Mouse (Mus musculus) midbrain, embryonic 12.5 days (tissue): ENCODE data around the gene Mybphl. TPM values are rescaled to one million over a fixed set of nuclear protein-coding genes. Genes with fewer than 3 reads are reported as not detected.

ENCODE experiments used
- ATAC-seq: fragments of 200-750 bp; cut with Nextera tagmentation; 2 replicates; pipeline ENCODE4 v1.8.0; 2017; ENCODE audit warnings: low read depth, moderate TSS enrichment, moderate library complexity; ENCODE audit not compliant: low FRiP score
- H3K27ac ChIP-seq: fragments of 300-500 bp; sonication (generic); replicated peaks from 2 replicates; pipeline ENCODE4 v1.5.1; 2016; ENCODE audit warnings: mild to moderate bottlenecking
- H3K27me3 ChIP-seq: fragments of 300-500 bp; sonication (generic); 2 replicates; pipeline ENCODE4 v1.6.1; 2016; ENCODE audit warnings: mild to moderate bottlenecking
- H3K36me3 ChIP-seq: fragments of 300-500 bp; sonication (generic); 2 replicates; pipeline ENCODE4 v1.6.1; 2016
- H3K4me1 ChIP-seq: fragments of 300-500 bp; sonication (generic); 2 replicates; pipeline ENCODE4 v1.6.1; 2016
- H3K4me2 ChIP-seq: fragments of 300-500 bp; sonication (generic); replicated peaks from 2 replicates; pipeline ENCODE4 v1.6.1; 2016; ENCODE audit warnings: mild to moderate bottlenecking, moderate library complexity
- H3K4me3 ChIP-seq: fragments of 300-500 bp; sonication (generic); 2 replicates; pipeline ENCODE4 v1.5.1; 2016; ENCODE audit warnings: mild to moderate bottlenecking
- H3K9ac ChIP-seq: fragments of 300-500 bp; sonication (generic); replicated peaks from 2 replicates; pipeline ENCODE4 v1.6.1; 2016; ENCODE audit warnings: mild to moderate bottlenecking, moderate library complexity
- H3K9me3 ChIP-seq: fragments of 300-500 bp; sonication (generic); 2 replicates; pipeline ENCODE4 v1.6.1; 2016; ENCODE audit warnings: mild to moderate bottlenecking
- WGBS: fragments of 180-500 bp; shearing (Covaris S2); methylation state at CpG from one replicate; pipeline ENCODE4 v1.1.7; 2016; 5-methylcytosine and 5-hydroxymethylcytosine counted together
- polyA plus RNA-seq: library from polyadenylated mRNA; unstranded; fragments of >200 nt; fragmentation: Nextera tagmentation; extraction: Ambion mirVana; gene quantifications from 2 replicates; pipeline ENCODE4 v1.2.1, GENCODE M21; 2016

The Mybphl gene
- not detected in 2 replicates for polyA plus RNA-seq

DNA sequence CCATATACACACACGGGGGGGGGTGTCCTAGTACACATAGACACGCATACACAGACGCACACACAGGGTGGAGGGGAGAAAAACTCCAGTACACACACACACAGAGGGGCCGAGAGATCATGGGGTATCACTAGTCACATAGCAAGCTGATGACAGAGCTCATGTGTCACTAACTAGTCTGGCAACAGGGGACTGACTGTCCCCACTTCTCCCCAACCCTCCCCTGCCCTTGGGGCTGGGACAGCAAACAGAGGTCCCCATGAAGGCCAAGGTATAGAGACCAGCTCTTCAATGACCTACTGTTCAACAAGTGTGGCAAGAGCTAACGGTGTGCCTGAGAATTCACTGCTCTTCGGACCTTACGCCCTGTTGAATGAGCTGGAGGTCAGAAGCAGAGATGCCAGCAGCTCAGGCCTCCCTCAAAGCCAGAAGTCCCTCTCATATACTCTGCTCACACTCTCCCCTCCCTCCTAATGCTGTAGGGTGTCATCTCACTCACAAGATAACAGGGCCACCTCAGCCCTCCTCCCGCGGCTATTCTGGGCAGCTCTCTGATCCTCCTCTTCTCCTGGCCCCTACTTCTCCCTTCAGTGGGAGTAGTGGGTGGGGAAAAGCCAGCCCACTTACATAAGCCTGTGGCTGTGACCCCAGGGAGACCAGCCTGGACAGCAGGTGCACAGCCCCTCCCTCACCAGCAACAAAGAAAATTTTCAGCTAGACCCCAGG is at the start of gene Mybphl:
Gene Mybphl (plus strand): TSS at position 642 of the 726 bp plus-strand sequence.
- Histone ChIP-seq H3K36me3 (no peaks in the 10 kb centered on the region), H3K9ac (no peak within 1 kb of the TSS), H3K27me3 (no peaks in the 10 kb centered on the region), H3K4me3 (no peak within 1 kb of the TSS), H3K9me3 (no peaks in the 10 kb centered on the region), H3K27ac (no peak within 1 kb of the TSS), H3K4me2 (no peak within 1 kb of the TSS), H3K4me1 (peaks cover 22% of the 10 kb centered on the region)
- WGBS, result 76% methylated on average over 9 of the region's 9 CpGs
- ATAC-seq, result no peak

DNA sequence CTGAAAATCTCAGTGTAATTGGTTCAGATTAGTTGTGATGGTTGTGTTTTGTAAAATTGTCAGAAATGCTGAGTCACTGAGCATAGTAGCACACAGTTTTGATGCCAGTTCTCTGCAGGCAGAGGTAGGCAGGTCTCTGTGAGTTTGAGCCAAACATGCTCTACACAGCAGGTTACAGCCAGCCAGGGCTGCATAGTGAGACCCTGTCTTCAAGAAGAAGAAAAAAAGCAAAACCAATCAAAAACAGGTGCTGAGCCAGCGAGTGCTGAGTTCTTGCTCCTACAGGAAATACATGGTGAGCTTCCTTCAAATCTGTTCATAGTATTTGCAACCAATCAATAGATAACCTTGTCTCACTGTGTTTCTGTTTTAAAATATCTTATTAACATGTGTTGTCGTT is 46.2 kb upstream of the Mybphl start:
- Histone ChIP-seq H3K36me3 (0 out of 2 replicates have a peak, but pooled peaks cover 11% of the 10 kb centered on the region), H3K27me3 (no peaks in the 10 kb centered on the region), H3K4me3 (no peak overlapping the region), H3K4me2 (no peak overlapping the region), H3K9ac (no peak overlapping the region), H3K4me1 (no peaks in the 10 kb centered on the region), H3K27ac (no peak overlapping the region), H3K9me3 (no peaks in the 10 kb centered on the region)
- no peak for ATAC-seq
- 69% methylated on average over 2 of the region's 2 CpGs for WGBS

DNA sequence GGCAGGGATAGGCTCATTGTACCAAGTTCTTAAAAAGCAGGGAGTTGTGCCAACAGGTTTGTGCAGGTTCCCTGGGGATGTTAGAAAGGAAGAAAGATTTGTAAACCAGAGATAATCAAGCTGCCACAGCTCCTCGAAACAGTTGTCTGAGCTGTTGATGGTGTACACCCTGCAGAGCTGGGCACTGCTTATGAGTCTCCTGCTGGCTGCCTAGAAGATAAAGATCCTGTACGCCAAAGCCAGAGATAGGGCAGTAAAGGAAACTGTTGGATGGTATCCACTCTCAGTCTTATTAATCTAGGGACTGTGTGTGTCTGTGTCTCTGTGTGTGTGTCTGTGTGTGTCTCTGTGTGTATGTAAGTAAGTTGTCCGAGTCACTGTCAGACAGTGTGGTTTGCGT is 43.0 kb upstream of the Mybphl start:
- H3K27me3 ChIP-seq, result no peaks in the 10 kb centered on the region
- H3K9me3 ChIP-seq, result no peaks in the 10 kb centered on the region
- H3K27ac ChIP-seq, result no peak overlapping the region
- H3K4me2 ChIP-seq, result no peak overlapping the region
- WGBS, result 74% methylated on average over 4 of the region's 4 CpGs
- no peak overlapping the region for H3K9ac ChIP-seq
- peaks cover 21% of the 10 kb centered on the region for H3K36me3 ChIP-seq
- H3K4me1 ChIP-seq, result no peaks in the 10 kb centered on the region
- no peak for ATAC-seq
- no peak overlapping the region for H3K4me3 ChIP-seq

DNA sequence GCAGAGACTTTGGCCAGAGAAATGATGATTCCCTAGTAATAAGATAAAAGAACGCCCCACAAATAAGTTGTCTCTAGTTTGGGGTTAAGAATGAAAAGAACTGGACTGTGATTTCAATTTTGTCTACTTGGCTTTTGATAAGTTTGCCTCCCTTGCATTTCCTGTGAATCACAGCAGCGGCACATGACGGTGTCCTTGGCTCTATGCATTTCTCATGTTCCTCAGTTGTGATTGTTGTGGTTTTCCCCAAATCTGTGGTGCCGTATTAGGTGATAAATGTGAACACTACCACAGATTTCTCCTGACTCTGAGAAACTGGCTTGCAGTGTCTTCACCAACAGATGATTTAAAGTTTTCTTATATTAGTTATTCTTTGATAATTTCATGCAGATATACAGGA is 42.6 kb upstream of the Mybphl start:
- Histone ChIP-seq H3K4me2 (no peak overlapping the region), H3K27ac (no peak overlapping the region), H3K9ac (no peak overlapping the region), H3K27me3 (no peaks in the 10 kb centered on the region), H3K4me1 (no peaks in the 10 kb centered on the region), H3K9me3 (no peaks in the 10 kb centered on the region), H3K4me3 (no peak overlapping the region), H3K36me3 (peaks cover 25% of the 10 kb centered on the region)
- ATAC-seq, result no peak
- 89% methylated on average over 4 of the region's 4 CpGs for WGBS

DNA sequence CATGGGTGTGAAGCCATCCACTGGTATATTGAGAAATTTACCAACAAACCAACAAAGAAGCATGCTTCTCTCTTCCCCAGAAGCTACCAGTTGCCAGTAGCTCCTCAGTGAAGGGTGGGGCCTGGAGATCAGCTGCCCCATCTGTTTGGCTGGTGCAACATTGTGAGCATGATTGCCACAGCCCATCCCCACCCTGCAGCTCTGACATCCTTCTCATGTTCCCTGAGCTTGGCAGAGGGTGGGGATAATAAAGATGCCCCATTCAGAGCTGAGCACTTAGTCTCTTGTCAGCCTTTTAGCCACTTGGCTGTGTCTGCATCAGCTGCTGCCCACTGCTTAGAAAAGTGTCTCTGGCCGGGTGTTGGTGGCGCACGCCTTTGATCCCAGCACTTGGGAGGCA is 41.7 kb upstream of the Mybphl start:
- Histone ChIP-seq H3K36me3 (peaks cover 34% of the 10 kb centered on the region), H3K4me1 (no peaks in the 10 kb centered on the region), H3K27me3 (no peaks in the 10 kb centered on the region), H3K4me3 (no peak overlapping the region), H3K4me2 (no peak overlapping the region), H3K27ac (no peak overlapping the region), H3K9ac (no peak overlapping the region), H3K9me3 (no peaks in the 10 kb centered on the region)
- no peak for ATAC-seq
- WGBS, result 92% methylated on average over 3 of the region's 3 CpGs

DNA sequence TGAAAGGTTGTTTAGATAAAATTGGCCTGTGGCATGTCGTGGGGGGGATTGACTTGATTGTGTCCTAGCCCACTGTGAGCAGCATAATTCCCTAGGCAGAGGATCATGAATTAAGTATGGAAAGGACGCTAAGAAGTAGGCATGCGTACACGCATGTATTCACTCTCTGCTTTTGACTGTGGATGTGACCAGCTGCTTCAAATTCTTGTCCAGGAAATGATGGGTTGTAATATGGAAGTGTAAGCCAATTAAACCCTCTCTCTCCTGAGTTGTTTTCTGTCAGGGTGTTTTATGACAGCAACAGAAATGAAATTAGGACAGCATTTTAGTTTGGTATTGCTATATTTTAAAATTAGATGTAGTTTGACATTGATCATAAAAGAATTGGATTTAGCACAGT is 39.9 kb upstream of the Mybphl start:
- WGBS, result 87% methylated on average over 4 of the region's 4 CpGs
- Histone ChIP-seq H3K4me3 (no peak overlapping the region), H3K27me3 (no peaks in the 10 kb centered on the region), H3K4me1 (no peaks in the 10 kb centered on the region), H3K27ac (no peak overlapping the region), H3K4me2 (no peak overlapping the region), H3K9ac (no peak overlapping the region), H3K9me3 (no peaks in the 10 kb centered on the region), H3K36me3 (peaks cover 48% of the 10 kb centered on the region)
- ATAC-seq, result no peak

DNA sequence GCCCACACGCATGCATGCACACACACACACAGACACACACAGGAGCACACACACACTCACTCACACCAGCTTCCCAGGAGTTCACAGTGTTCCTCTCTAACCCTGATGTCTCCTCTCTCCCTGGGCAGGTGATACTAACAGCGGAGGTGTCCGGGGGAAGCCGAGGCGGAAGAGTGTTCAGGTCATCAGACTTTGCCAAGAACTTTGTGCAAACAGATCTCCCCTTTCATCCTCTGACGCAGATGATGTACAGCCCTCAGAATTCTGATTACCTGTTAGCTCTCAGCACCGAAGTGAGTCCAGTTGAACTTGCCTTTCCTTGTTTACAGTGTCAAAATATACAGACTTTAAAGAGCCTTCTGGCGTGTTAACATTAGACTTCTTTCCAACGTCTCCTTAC is 39.2 kb upstream of the Mybphl start:
- H3K9me3 ChIP-seq, result no peaks in the 10 kb centered on the region
- no peak for ATAC-seq
- H3K36me3 ChIP-seq, result peaks cover 54% of the 10 kb centered on the region
- H3K4me2 ChIP-seq, result no peak overlapping the region
- H3K9ac ChIP-seq, result no peak overlapping the region
- no peaks in the 10 kb centered on the region for H3K27me3 ChIP-seq
- H3K4me1 ChIP-seq, result no peaks in the 10 kb centered on the region
- 94% methylated on average over 9 of the region's 9 CpGs for WGBS
- no peak overlapping the region for H3K4me3 ChIP-seq
- no peak overlapping the region for H3K27ac ChIP-seq

DNA sequence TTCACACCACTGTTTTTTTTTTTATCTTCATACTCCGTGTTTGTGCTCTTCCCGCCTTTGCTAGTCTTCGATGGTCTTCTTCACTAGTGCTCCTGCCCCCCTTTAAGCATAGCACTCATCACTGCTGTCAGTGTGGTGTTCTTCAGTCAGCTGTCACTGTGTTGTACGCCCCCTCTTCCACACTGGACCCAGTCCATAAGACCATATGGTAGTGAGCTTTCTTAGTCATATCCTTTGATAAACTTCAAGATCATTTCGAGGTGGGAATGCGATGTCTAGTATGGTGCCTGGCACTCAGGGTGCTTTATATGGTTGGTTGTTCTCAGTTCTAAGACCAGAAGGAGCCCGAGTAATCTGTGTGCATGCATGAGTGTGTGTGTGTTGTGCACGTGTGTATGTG is 37.4 kb upstream of the Mybphl start:
- WGBS, result 94% methylated on average over 8 of the region's 8 CpGs
- Histone ChIP-seq H3K36me3 (peaks cover 69% of the 10 kb centered on the region), H3K4me3 (no peak overlapping the region), H3K4me1 (no peaks in the 10 kb centered on the region), H3K27me3 (no peaks in the 10 kb centered on the region), H3K9ac (no peak overlapping the region), H3K9me3 (no peaks in the 10 kb centered on the region), H3K27ac (no peak overlapping the region), H3K4me2 (no peak overlapping the region)
- ATAC-seq, result no peak

DNA sequence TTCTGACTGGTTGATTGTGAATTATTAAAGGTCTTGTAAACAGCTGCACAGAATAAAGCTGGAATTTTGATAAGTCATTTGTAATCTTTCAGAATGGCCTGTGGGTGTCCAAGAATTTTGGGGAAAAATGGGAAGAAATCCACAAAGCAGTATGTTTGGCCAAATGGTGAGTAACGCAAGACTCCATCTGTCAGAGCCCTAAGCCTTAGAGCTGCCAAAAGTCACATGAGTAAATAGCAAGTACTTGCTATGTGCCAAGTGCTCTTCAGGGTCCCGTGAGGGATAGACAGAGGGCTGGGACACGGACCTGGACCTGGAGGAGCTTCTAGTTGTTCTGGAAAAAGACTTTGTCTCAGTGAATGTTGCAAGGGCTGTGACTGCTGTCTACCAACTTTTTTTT is 36.8 kb upstream of the Mybphl start:
- no peaks in the 10 kb centered on the region for H3K27me3 ChIP-seq
- peaks cover 76% of the 10 kb centered on the region for H3K36me3 ChIP-seq
- no peak overlapping the region for H3K4me3 ChIP-seq
- no peak overlapping the region for H3K9ac ChIP-seq
- no peak overlapping the region for H3K4me2 ChIP-seq
- no peaks in the 10 kb centered on the region for H3K4me1 ChIP-seq
- WGBS, result 88% methylated on average over 3 of the region's 3 CpGs
- no peak overlapping the region for H3K27ac ChIP-seq
- no peak for ATAC-seq
- H3K9me3 ChIP-seq, result no peaks in the 10 kb centered on the region

DNA sequence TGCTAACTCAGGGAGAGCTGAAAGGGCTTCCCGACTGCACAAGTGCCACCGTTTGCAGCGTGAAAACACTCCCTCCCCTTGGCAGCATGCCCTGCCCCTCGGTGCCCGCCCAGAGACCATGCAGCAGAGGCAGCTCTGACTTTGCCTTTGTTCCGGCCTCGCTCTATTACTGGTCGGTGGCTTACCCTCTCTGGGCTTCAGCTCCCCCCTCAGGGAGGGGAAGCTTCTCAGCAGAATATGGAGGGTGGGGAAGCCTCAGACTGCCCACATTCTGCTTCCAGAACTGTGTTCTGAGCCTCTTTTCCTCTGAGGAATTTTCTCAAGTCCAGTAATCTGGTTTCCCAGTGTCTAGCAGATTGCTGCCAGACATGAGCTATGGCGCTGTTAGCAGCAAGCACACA is 36.3 kb upstream of the Mybphl start:
- Histone ChIP-seq H3K9me3 (no peaks in the 10 kb centered on the region), H3K27me3 (no peaks in the 10 kb centered on the region), H3K4me2 (no peak overlapping the region), H3K36me3 (peaks cover 81% of the 10 kb centered on the region), H3K27ac (0 out of 2 replicates have a peak overlapping the region, but pooled peaks have one; percentile 15), H3K9ac (no peak overlapping the region), H3K4me3 (no peak overlapping the region), H3K4me1 (no peaks in the 10 kb centered on the region)
- 79% methylated on average over 9 of the region's 9 CpGs for WGBS
- ATAC-seq, result no peak

DNA sequence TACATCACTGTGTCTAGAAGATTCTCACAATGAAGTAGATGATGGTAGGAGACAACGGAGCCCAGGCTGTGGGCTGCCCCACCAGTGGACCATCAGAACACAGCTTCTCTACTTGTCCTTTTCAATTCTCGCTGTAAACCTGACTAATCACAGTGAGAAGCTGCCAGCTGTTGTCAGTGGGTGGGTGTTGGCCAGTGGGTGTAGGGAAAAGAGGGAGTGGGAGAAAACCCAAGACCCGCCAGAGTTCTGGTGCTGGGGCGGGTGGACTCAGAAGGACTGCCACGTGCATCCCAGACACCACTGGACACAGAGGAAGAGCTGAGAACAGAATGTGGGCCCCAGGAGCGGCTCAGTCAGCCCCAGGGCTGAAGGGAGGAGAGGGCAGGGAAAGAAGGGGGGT is 33.9 kb upstream of the Mybphl start:
- no peaks in the 10 kb centered on the region for H3K4me1 ChIP-seq
- ATAC-seq, result no peak
- 92% methylated on average over 6 of the region's 6 CpGs for WGBS
- H3K27ac ChIP-seq, result no peak overlapping the region
- no peak overlapping the region for H3K4me2 ChIP-seq
- H3K36me3 ChIP-seq, result peaks cover 90% of the 10 kb centered on the region
- no peak overlapping the region for H3K9ac ChIP-seq
- no peak overlapping the region for H3K4me3 ChIP-seq
- no peaks in the 10 kb centered on the region for H3K27me3 ChIP-seq
- no peaks in the 10 kb centered on the region for H3K9me3 ChIP-seq

DNA sequence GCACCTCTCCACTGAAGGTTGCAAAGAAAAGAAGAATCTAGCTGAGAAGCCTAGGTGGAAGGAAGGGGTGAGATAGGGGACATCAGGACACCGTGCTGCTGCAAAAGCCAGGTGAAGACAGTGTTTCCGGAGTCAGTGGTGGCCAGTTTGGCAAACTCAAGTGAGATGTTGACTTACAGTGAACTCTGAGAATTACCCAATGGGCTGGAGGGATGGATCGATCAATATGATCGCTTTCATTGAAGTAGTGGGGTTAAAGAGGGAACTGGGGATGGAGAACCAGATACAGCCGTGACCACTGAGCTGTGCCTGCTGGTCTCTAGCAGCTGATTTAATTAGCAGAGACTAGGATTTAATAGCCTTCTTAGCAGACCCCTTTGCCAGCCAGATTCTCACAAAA is 27.8 kb upstream of the Mybphl start:
- ATAC-seq, result no peak
- Histone ChIP-seq H3K36me3 (peaks cover 96% of the 10 kb centered on the region), H3K27ac (no peak overlapping the region), H3K4me2 (no peak overlapping the region), H3K27me3 (no peaks in the 10 kb centered on the region), H3K4me3 (no peak overlapping the region), H3K9ac (no peak overlapping the region), H3K9me3 (no peaks in the 10 kb centered on the region), H3K4me1 (no peaks in the 10 kb centered on the region)
- 93% methylated on average over 5 of the region's 5 CpGs for WGBS

DNA sequence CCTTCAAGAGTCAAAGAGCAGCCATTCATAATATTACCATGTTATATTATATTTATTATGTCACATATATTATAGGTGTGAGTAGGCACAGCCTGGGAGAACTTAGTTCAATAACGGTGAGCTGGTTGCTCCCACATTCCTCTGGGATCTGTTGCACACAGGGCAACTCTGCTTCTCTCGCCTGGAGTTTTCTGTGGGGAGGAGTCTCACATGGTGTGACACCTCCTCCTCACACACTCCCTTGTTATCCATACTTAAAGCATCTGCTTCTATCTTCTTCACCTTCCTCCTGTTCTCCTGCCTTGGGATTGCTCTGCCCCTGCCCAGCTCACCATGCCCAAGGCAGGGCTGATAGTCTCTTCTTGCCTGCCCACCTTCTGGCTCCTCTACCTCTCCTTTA is 23.7 kb upstream of the Mybphl start:
- Histone ChIP-seq H3K27me3 (no peaks in the 10 kb centered on the region), H3K9ac (no peak overlapping the region), H3K4me1 (no peaks in the 10 kb centered on the region), H3K27ac (no peak overlapping the region), H3K9me3 (no peaks in the 10 kb centered on the region), H3K4me2 (no peak overlapping the region), H3K36me3 (peaks cover 83% of the 10 kb centered on the region), H3K4me3 (no peak overlapping the region)
- ATAC-seq, result no peak
- 90% methylated on average over 2 of the region's 2 CpGs for WGBS
